Mouse (Mus musculus) liver, embryonic 11.5 days (tissue): ENCODE results near the gene Vsx2. TPM values are rescaled to one million over a fixed set of nuclear protein-coding genes. Genes with fewer than 3 reads are reported as not detected.
A peak's percentile ranks its signal among the peaks of the same experiment; 100 is the strongest.

ENCODE experiments used
- ATAC-seq: fragments of 200-750 bp; cut with Nextera tagmentation; replicated peaks from 2 replicates; pipeline ENCODE4 v1.8.0; 2017; ENCODE audit warnings: moderate number of reproducible peaks, mild to moderate bottlenecking, moderate TSS enrichment, moderate library complexity; ENCODE audit not compliant: low FRiP score
- DNase-seq: peaks from one replicate; pipeline ENCODE4 v3.0.0-alpha.2; 2017; ENCODE audit warnings: low spot score
- H3K27ac ChIP-seq: fragments of 300-500 bp; sonication (generic); 2 replicates; pipeline ENCODE4 v1.5.1; 2014; ENCODE audit warnings: mild to moderate bottlenecking, low read depth, low read length, control low read depth
- H3K27me3 ChIP-seq: fragments of 300-500 bp; sonication (generic); replicated peaks from 2 replicates; pipeline ENCODE4 v1.6.1; 2014; ENCODE audit warnings: low read length, mixed read lengths; ENCODE audit not compliant: control insufficient read depth, insufficient read depth
- H3K36me3 ChIP-seq: fragments of 300-500 bp; sonication (generic); 2 replicates; pipeline ENCODE4 v1.6.1; 2014; ENCODE audit warnings: mild to moderate bottlenecking, low read length, moderate library complexity, mixed read lengths; ENCODE audit not compliant: control insufficient read depth, insufficient read depth
- H3K4me1 ChIP-seq: fragments of 300-500 bp; sonication (generic); replicated peaks from 2 replicates; pipeline ENCODE4 v1.6.1; 2014; ENCODE audit warnings: low read length, mixed read lengths; ENCODE audit not compliant: control insufficient read depth, insufficient read depth
- H3K4me2 ChIP-seq: fragments of 300-500 bp; sonication (generic); 2 replicates; pipeline ENCODE4 v1.6.1; 2014; ENCODE audit warnings: mild to moderate bottlenecking, control low read depth, moderate library complexity
- H3K4me3 ChIP-seq: fragments of 300-500 bp; sonication (generic); 2 replicates; pipeline ENCODE4 v1.5.1; 2014; ENCODE audit warnings: low read depth, low read length, control low read depth
- H3K9ac ChIP-seq: fragments of 300-500 bp; sonication (generic); 2 replicates; pipeline ENCODE4 v1.6.1; 2014; ENCODE audit warnings: low read depth, low read length, control low read depth
- H3K9me3 ChIP-seq: fragments of 300-500 bp; sonication (generic); 2 replicates; pipeline ENCODE4 v1.6.1; 2016; ENCODE audit warnings: low read length, inconsistent platforms, mixed read lengths; ENCODE audit not compliant: control insufficient read depth
- WGBS: fragments of 180-500 bp; shearing (Covaris S2); extraction: QIAGEN DNeasy Blood & Tissue Kit; methylation state at CpG from one replicate; pipeline ENCODE4 v1.1.7; 2014; 5-methylcytosine and 5-hydroxymethylcytosine counted together
- polyA plus RNA-seq: library from polyadenylated mRNA; unstranded; fragments of >200 nt; fragmentation: Nextera tagmentation; extraction: Ambion mirVana; gene quantifications from 2 replicates; pipeline ENCODE4 v1.2.1, GENCODE M21; 2014

Vsx2 gene
- not detected in 2 replicates for polyA plus RNA-seq

GRCm38 (mm10) chr12:84569336-84569970 lies at the start of gene Vsx2:
TSS of gene Vsx2 (plus strand) at chr12:84569762.
- ATAC-seq (no peak), DNase-seq (no peak)
- no peak within 1 kb of the TSS for H3K4me3 ChIP-seq
- H3K9ac ChIP-seq: no peak within 1 kb of the TSS
- no peak within 1 kb of the TSS for H3K27ac ChIP-seq
- 4% methylated on average over 25 of the region's 25 CpGs for WGBS
- H3K36me3 ChIP-seq: no peaks in the 10 kb centered on the region
- H3K4me1 ChIP-seq: 0 out of 2 replicates have a peak, but pooled peaks cover 3% of the 10 kb centered on the region
- peaks cover 72% of the 10 kb centered on the region for H3K27me3 ChIP-seq
- 0 out of 2 replicates have a peak within 1 kb of the TSS, but pooled peaks have one; percentile 13 for H3K4me2 ChIP-seq
- H3K9me3 ChIP-seq: no peaks in the 10 kb centered on the region

GRCm38 (mm10) chr12:84523728-84524127 lies 45.8 kb upstream of the Vsx2 start:
- DNase-seq: no peak
- Histone ChIP-seq H3K9me3 (no peaks in the 10 kb centered on the region), H3K4me1 (no peaks in the 10 kb centered on the region), H3K4me2 (no peak overlapping the region), H3K36me3 (no peaks in the 10 kb centered on the region; the same call in 1 of the 2 replicates), H3K27me3 (no peaks in the 10 kb centered on the region), H3K9ac (no peak overlapping the region), H3K27ac (no peak overlapping the region), H3K4me3 (no peak overlapping the region)
- no peak for ATAC-seq
- WGBS: 69% methylated on average over 3 of the region's 3 CpGs

GRCm38 (mm10) chr12:84524147-84525050 lies 45.2 kb upstream of the Vsx2 start:
- ATAC-seq (no peak), DNase-seq (no peak)
- Histone ChIP-seq H3K4me3 (no peak overlapping the region), H3K9me3 (no peaks in the 10 kb centered on the region), H3K9ac (no peak overlapping the region), H3K4me2 (no peak overlapping the region), H3K27ac (no peak overlapping the region), H3K27me3 (no peaks in the 10 kb centered on the region), H3K4me1 (no peaks in the 10 kb centered on the region), H3K36me3 (no peaks in the 10 kb centered on the region; the same call in 1 of the 2 replicates)
- 65% methylated on average over 11 of the region's 11 CpGs for WGBS

DNA sequence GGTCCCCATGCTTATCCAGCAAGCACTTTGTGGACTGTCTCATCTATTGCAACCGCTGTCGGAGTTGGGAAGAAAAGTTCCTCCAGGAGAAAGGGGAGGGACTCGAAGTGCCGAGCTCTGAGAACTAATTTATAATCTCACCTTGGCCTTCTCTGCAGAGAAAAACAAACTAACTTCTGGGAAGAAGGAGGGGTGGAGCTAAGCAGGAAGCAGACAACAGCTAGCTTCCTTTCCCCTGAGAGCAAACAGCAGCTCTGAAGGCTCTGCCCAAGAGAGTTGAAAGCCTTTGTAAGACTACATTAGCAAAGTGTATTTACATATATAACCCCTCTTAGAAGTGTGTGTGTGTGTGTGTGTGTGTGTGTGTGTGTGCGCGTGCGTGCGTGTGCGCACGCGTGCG lies 44.1 kb upstream of the Vsx2 start:
- 84% methylated on average over 12 of the region's 12 CpGs for WGBS
- no peaks in the 10 kb centered on the region for H3K27me3 ChIP-seq
- H3K4me3 ChIP-seq: no peak overlapping the region
- DNase-seq (no peak), ATAC-seq (no peak)
- H3K4me2 ChIP-seq: no peak overlapping the region
- H3K27ac ChIP-seq: no peak overlapping the region
- no peaks in the 10 kb centered on the region for H3K9me3 ChIP-seq
- H3K4me1 ChIP-seq: no peaks in the 10 kb centered on the region
- no peak overlapping the region for H3K9ac ChIP-seq
- H3K36me3 ChIP-seq: no peaks in the 10 kb centered on the region; the same call in 1 of the 2 replicates

DNA sequence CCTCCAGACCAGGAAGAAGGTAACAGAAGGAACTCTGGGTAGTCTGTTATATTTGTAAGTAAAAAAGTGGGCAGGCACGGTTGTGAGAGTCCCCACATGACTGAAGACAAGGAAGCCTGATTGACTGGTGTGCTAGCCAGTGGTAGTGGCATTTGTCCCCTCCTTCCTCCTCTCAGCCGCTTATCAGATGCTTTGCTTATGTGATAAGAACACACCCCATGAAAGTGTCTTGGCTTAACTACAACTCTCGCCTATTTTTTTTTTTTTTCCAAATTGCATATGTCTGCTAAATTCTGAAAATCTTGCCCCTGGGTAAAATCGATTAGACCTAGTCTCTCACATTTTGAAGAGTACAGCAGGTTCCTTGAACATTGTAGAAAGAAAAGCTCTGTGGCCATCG lies 39.1 kb upstream of the Vsx2 start:
- no peaks in the 10 kb centered on the region for H3K27me3 ChIP-seq
- H3K4me2 ChIP-seq: no peak overlapping the region
- no peak overlapping the region for H3K4me3 ChIP-seq
- H3K27ac ChIP-seq: no peak overlapping the region
- H3K4me1 ChIP-seq: no peaks in the 10 kb centered on the region
- 68% methylated on average over 5 of the region's 5 CpGs for WGBS
- ATAC-seq: no peak
- H3K9ac ChIP-seq: no peak overlapping the region
- DNase-seq: no peak
- H3K9me3 ChIP-seq: no peaks in the 10 kb centered on the region
- H3K36me3 ChIP-seq: no peaks in the 10 kb centered on the region; the same call in 1 of the 2 replicates

- Histone ChIP-seq H3K4me1 (no peaks in the 10 kb centered on the region), H3K4me3 (no peak overlapping the region), H3K36me3 (no peaks in the 10 kb centered on the region), H3K27me3 (no peaks in the 10 kb centered on the region), H3K27ac (no peak overlapping the region), H3K9me3 (no peaks in the 10 kb centered on the region), H3K9ac (no peak overlapping the region), H3K4me2 (no peak overlapping the region)
- ATAC-seq: no peak
- 86% methylated on average over 13 of the region's 13 CpGs for WGBS
- no peak for DNase-seq
These were observed 37.4 kb upstream of the Vsx2 start for GRCm38 (mm10) chr12:84531906-84532829.

- no peaks in the 10 kb centered on the region for H3K27me3 ChIP-seq
- ATAC-seq: no peak
- no peaks in the 10 kb centered on the region for H3K9me3 ChIP-seq
- 93% methylated on average over 8 of the region's 8 CpGs for whole genome bisulfite sequencing
- H3K9ac ChIP-seq: no peak overlapping the region
- DNase-seq: no peak
- no peak overlapping the region for H3K4me2 ChIP-seq
- no peak overlapping the region for H3K4me3 ChIP-seq
- H3K4me1 ChIP-seq: no peaks in the 10 kb centered on the region
- H3K36me3 ChIP-seq: no peaks in the 10 kb centered on the region
- H3K27ac ChIP-seq: no peak overlapping the region
These were observed 36.7 kb upstream of the Vsx2 start for GRCm38 (mm10) chr12:84532830-84533199.

DNA sequence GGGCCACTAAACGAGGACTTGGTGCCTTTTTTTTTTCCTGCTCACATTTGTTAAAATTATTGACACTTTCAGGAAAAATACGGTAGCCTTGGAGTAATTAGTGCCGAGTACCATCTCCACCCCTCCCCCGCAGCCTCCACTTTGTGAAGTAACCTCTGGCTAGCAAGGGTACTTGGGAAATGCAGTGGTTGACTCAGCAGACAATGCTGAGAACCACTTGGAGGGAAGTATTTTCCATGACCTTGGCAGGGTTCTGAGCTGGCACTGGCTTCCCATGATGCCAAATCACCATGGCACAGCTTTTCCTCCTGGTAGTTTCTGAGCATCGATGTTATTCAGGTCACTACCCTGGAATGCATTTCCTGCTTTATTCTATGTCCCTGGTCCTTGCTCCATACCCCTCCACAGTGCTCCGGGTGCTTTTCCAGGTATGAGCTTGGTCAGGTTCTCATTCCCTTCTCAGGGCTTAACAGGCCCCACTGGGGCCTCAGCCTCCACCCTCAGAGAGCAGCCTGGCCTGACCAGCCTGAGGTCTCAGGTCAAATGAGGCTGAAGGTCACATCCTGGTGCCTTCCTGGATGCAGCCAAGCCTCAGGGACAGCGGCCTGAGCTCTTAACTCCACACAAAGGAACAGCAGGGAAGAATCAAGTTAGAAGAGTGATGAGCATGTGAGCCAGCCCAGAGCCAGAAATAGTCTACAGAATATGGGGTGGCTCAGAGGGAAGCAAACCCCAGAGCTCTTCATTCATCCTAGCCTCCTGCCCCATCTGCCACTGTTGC lies 35.7 kb upstream of the Vsx2 start:
- Histone ChIP-seq H3K4me2 (no peak overlapping the region), H3K9ac (no peak overlapping the region), H3K4me3 (no peak overlapping the region), H3K27me3 (no peaks in the 10 kb centered on the region), H3K27ac (no peak overlapping the region), H3K9me3 (no peaks in the 10 kb centered on the region), H3K4me1 (no peaks in the 10 kb centered on the region), H3K36me3 (no peaks in the 10 kb centered on the region)
- ATAC-seq: no peak
- no peak for DNase-seq
- WGBS: 84% methylated on average over 7 of the region's 7 CpGs
